Mouse (Mus musculus): Measurements from ENCODE around the gene 4930442H23Rik.
"Not testable (repeated sequence)": the region's sequence is repeated elsewhere in the genome, so short reads cannot be mapped to it uniquely, and the experiment has no call there.

4930442H23Rik gene

GRCm38 (mm10) chr10:81183805-81184204 is at the start of gene 4930442H23Rik:
Gene 4930442H23Rik (minus strand): TSS chr10:81183849.
- DNase-seq (ENCODE audit: low spot score in 2 of 2) = no peak

GRCm38 (mm10) chr10:81233226-81233585 is 49.6 kb upstream of the 4930442H23Rik start:
- no peak for DNase-seq (ENCODE audit: low spot score in 2 of 2)

DNA sequence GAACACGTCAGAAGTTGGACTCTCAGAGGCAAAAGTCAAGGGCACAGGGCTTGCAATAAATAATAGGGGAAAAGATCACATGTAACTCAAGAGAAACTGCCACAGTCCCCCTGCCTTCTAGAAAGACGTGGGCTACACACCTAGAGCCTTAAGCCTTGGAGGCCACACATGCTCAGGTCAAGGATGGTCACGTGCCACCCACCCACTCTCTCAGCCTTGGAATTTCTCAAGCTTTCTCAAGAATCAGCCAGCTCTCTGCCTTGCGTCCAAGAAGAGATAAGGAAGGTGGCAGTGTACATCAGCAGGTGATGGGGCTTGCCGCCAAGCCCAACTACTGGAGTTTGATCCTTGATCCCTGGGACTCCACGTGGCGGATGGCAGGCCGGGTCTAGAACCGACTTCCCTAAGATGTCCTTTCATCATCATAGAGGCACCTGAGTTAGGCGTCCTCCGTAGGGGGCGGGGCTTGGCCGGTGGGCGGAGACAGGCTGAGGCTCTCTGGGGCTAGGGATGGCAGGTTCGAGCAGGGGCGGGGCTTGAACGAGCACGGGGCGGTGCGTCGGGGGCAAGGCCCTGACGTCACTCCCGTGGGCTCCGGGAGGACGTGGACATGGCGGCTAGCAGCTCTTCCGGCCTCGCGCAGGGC is 49.1 kb upstream of the 4930442H23Rik start, which contains the start of gene Zfr2:
Gene Zfr2 (plus strand): TSS at position 576 of the 646 bp plus-strand sequence.
- DNase-seq (ENCODE audit: low spot score in 2 of 2) = peak; percentile 91 to 92

DNA sequence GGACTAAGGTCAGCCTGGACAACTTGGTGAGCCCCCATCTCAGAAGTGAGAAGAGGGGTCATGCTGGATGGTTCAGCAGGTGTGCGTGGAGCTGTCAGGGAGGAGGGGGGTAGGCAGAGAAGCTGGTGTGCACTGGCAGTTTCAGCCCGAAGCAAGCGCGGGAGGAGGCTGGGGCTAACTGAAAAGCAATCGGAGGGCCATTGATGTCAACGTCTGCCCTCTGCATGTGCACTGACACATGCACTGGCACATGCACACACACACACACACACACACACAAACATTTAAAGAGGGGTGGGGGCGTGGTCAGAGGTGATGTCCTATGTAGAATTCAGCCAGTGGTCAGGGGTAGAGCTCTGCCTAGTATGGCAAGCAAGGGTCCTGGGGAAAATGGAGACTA is 47.8 kb upstream of the 4930442H23Rik start:
- no peak for DNase-seq (ENCODE audit: low spot score in 2 of 2)

DNA sequence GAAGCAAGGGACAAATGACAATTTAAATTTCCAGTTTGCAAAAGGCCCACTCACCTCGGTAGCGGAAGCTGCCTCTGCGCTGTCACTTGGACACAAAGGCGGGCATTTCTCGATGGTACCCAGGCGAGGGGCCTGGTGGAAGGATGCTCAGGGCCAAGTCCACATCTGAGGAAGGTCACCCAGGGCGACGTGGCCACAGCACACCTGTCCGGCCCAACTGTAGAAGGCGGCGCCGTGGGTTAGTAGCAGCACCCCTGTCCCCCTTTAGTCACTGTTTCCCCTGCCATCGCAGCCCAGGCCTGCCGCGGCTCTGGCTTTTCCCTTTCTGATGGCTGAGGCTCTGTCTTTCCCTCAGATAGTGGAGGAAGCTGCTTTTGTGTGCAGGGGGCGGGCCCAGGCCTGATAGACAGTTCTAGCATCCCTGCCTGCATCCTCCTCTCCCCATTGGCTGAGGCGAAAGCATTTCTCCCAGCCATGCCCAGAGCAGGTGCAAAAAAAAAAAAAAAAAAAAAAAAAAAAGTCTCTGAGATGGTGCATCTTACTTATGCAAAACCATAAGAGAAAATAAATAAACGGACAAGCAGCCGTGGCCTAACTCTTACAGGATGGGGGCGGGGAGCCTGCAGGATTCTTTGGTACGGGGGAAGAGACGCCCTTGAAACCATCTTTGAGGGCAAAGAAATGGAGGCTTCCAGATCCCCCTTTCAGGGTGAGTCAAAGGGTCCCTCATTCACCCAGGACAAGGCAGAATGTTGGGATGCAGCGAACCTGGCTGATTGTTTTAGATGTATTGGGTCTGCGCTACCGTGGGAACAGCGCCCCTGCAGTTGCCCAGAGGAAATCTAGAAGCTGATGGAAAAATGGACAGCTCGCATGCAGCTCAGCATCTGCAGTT is 47.0 kb upstream of the 4930442H23Rik start, which contains the start of gene Atcay:
Gene Atcay (minus strand): TSS at position 396 of the 895 bp plus-strand sequence.
- DNase-seq (ENCODE audit: low spot score in 2 of 2) = peak; percentile 83 to 84

GRCm38 (mm10) chr10:81229735-81230437 is 46.2 kb upstream of the 4930442H23Rik start:
- DNase-seq (ENCODE audit: low spot score in 2 of 2) = no peak

- not testable (repeated sequence) for DNase-seq (ENCODE audit: low spot score in 2 of 2)
Observed at GRCm38 (mm10) chr10:81223731-81224130, 40.1 kb upstream of the 4930442H23Rik start.

DNA sequence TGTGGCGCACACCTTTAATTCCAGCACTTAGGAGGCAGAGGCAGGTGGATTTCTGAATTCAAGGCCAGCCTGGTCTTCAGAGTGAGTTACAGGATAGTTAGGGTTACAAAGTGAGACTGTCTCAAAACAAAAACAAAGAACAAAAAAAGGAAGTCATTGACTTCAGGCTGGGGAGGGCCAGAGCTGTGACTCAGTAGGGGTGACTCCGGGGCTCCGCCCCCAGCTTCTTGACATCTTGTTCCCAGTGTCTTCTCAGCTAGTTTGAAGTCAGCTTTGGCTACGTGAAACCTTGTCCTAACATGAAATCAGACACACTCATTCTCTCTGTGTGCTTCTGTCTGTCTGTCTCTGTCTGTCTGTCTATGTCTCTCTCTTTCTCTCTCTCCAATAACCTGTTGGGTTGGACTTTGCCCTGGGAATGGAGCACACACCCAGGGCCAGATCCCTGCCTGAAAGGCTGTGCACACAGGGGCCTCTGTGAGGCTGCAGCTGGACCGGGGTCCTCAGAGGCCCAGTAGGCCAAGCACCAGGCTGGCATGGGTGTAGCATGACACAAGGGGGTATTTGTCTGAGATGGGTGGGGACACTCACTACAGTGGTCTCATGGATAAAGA is 37.9 kb upstream of the 4930442H23Rik start:
- DNase-seq (ENCODE audit: low spot score in 2 of 2) = no peak

DNA sequence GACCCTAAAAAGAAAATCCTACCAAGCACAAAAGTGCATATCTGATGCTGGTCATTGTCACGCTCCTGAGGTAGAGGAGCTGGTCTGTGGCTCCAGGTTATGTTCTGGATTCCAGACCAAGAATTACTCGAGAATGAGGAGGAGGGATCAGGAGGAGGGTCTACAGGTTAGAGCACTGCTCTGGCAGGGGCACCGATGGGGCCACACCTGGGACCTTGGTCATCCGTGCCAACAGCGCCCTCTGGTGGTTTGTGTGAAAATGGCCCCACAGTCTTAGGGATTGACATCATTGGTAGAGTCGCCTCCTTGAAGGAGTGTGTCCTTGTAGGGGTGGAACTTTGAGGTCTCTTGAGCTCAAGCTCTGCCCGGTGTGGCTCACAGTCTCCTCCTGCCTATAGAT is 34.3 kb upstream of the 4930442H23Rik start:
- DNase-seq (ENCODE audit: low spot score in 2 of 2) = peak in 1 of 2 experiments; percentile 54

- DNase-seq (ENCODE audit: low spot score in 2 of 2) = not testable (repeated sequence)
Observed at GRCm38 (mm10) chr10:81217267-81217666, 33.6 kb upstream of the 4930442H23Rik start.

DNA sequence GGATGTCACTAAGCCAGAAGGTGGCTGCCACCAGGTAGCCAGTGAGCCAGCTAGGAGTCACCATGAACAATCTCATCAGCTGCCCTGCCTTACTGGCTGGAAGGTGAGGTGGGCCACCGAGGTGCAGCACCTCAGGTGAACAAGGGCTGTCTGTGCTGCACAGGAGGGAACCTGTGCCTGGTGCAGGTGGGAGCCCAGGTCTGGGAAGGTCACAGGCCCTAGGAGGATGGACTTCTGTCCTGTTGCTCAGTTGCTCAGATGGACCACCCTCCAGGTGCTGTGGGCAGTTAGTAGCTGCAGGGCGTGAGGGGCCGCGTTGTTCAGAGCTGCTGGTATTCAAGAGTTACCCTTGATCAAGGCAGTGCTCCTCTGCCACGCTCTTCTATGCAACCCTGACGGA is 33.2 kb upstream of the 4930442H23Rik start:
- DNase-seq (ENCODE audit: low spot score in 2 of 2) = no peak

DNA sequence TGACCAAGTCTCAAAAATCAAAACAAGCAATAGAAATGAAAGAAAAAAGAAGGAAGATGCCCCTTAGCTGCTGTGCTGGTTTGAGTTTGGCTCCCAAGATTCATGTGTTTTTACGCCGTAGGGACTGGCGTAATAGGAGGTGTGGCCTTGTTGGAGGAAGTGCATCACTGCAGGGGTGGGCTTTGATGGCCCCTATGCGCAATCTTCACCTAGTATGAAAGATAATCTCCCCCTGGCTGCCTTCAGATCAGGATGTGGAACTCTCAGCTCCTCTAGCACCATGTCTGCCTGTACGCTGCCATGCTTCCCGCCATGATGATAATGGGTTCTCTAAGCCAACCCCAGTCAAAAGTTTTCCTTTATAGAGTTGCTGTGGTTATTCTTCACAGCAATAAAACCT is 32.6 kb upstream of the 4930442H23Rik start:
- no peak for DNase-seq (ENCODE audit: low spot score in 2 of 2)

DNA sequence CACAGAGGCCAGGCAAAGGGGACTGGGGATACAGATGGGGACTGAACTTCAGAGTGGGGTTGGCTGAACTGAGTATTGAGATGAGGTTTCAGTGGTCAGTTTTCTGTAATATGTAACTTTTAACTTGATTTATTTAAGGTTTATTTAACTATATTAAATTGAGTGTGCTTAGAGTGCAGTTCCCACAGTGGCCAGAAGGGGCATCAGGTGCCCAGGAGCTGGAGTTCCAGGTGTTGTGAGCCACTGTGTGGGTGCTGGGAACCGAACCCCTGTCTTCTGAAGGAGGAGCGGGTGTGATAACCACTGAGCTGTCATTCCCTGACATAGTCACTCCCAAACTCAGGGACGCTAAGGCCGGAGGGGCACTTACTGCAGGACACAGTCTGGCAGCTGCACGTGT is 26.5 kb upstream of the 4930442H23Rik start:
- DNase-seq (ENCODE audit: low spot score in 2 of 2) = no peak

GRCm38 (mm10) chr10:81204137-81204536 is 20.5 kb upstream of the 4930442H23Rik start:
- DNase-seq (ENCODE audit: low spot score in 2 of 2) = no peak

DNA sequence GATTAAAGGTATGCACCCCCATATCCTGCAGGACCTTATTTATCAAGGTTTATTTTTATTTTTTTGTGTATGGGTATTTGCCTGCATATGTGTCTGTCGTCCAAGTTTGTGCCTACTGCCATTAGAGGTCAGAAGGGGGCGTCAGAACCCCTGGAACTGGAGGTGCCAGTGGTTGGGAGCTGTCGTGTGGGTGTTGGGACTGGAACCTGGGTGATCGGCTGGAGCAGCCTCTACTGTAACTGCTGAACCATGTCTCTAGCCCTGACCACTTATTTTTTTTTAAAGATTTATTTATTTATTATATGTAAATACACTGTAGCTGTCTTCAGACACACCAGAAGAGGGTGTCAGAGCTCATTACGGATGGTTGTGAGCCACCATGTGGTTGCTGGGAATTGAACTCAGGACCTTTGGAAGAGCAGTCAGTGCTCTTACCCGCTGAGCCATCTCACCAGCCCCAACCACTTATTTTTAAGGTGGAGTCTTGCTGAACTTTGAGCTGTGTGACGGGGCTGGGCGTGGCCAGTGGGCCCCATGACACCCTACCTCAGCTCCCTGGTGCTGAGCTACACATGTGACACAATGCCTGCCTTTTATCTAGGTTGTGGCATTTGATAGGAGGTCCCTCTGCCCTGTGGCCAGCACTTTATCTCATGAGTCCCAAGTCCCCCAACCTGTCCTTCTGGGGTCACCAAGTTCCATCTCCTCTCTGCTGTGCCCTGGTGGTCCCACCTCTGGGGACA is 19.5 kb upstream of the 4930442H23Rik start:
- DNase-seq (ENCODE audit: low spot score in 2 of 2) = no peak

GRCm38 (mm10) chr10:81201807-81202758 is 18.4 kb upstream of the 4930442H23Rik start, which contains the start of gene Nmrk2:
Gene Nmrk2 (minus strand): TSS chr10:81202051.
- no peak for DNase-seq (ENCODE audit: low spot score in 2 of 2)

- no peak for DNase-seq (ENCODE audit: low spot score in 2 of 2)
Observed at GRCm38 (mm10) chr10:81200605-81201287, 17.1 kb upstream of the 4930442H23Rik start.

GRCm38 (mm10) chr10:81200141-81200540 is 16.5 kb upstream of the 4930442H23Rik start:
- DNase-seq (ENCODE audit: low spot score in 2 of 2) = no peak

GRCm38 (mm10) chr10:81198990-81199389 is 15.3 kb upstream of the 4930442H23Rik start:
- DNase-seq (ENCODE audit: low spot score in 2 of 2) = no peak

Measured in frontal cortex, postnatal 10 days (tissue).